ENCODE assay signal across 8 mouse cellular contexts in the genomic region with DNA sequence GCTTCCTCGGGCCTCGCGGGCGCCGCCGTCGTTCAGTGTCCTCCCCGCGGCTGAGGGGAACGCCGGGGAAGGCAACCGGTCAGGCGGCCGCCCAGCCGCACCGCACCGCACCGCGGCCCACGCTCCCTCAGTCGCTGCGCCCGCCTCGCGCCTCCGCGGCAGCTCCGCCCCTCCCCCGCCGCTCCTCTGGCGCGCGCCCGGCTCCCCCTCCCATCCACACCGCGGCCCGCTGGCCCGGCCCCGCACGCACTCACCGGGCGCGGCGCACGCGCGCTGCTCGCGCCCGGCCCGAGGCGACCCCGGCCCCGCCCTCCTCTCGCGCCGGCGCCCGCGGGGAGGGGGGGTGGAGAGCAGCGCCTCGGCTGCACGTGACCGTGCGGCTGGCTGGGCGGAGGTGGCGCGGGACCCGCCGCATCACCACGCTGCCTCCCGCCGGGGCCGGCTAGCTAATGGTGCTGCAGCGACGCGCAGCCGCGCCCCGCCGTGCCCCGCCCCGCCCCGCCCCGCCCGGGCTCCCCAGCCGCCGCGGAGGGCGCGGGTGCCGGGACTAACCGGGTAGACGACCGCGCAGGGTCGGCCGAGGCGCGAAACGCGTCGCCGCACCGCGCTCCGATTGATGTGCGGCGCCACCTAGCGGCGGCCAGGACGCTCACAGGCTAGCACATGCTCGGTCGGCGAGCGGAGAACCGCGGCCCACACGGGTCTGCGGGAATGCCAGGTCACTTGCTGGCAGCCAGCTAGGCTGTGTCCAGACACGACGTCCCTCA. TPM values are rescaled to one million over a fixed set of nuclear protein-coding genes. Genes with fewer than 3 reads are reported as not detected.
DNase-seq lines count a peak whose midpoint lies in the region; ATAC-seq and TF ChIP-seq lines count a peak whose summit lies in the region.

A gene (minus strand): TSS at position 301 of the 767 bp plus-strand sequence.

- H3K4me2 ChIP-seq in lung, embryonic 15.5 days: peak within 1 kb of the TSS; percentile 83

- ATAC-seq in hematopoietic stem cell, adult 5-6 weeks (replicated peaks in 1 of 2; ENCODE audit: insufficient read depth in 1 of 2, low FRiP score in 2 of 2, low TSS enrichment in 1 of 2, low read depth in 1 of 2, poor library complexity in 2 of 2, severe bottlenecking in 2 of 2): peak; percentile 76 to 84
- ATAC-seq in lung, embryonic 15.5 days (ENCODE audit: borderline replicate concordance, extremely low read depth, low FRiP score, low TSS enrichment): peak; percentile 96

- H3K9ac ChIP-seq in lung, embryonic 15.5 days: peak within 1 kb of the TSS; percentile 85

- H3K36me3 ChIP-seq in lung, embryonic 15.5 days: no peaks in the 10 kb centered on the region

- H3K9me3 ChIP-seq in lung, embryonic 15.5 days: no peaks in the 10 kb centered on the region

- no peaks in the 10 kb centered on the region for H3K27me3 ChIP-seq in lung, embryonic 15.5 days

- H3K4me1 ChIP-seq in lung, embryonic 15.5 days: peaks cover 20% of the 10 kb centered on the region
- no peaks in the 10 kb centered on the region for H3K4me1 ChIP-seq in olfactory bulb, adult 2 months (ENCODE audit: control insufficient read depth, insufficient read depth, low read length)

- peak; percentile 49 for TF ChIP-seq POLR2A in olfactory bulb, adult 2 months (IDR thresholded peaks at IDR 0.05; ENCODE audit: insufficient read depth, low read depth, low read length)

- peak within 1 kb of the TSS; percentile 90 for H3K4me3 ChIP-seq in lung, embryonic 15.5 days
- peak within 1 kb of the TSS; percentile 66 for H3K4me3 ChIP-seq in olfactory bulb, adult 2 months (ENCODE audit: insufficient read depth, low read depth, low read length)

- DNase-seq in MN1 (ENCODE audit: low spot score): peak; percentile 97
- peak; percentile 97 for DNase-seq in cerebellum, adult 8-10 months
- peak; percentile 88 for DNase-seq in forelimb bud, embryonic 11.5 days (ENCODE audit: low read depth, low spot score)
- DNase-seq in layer of hippocampus, adult 9-10 months (ENCODE audit: low spot score): peak; percentile 75
- DNase-seq in thymus, adult 18-20 months: peak; percentile 79 to 82

- under 1% methylated on average over 56 of the region's 122 CpGs for WGBS in lung, embryonic 15.5 days
- under 1% methylated on average over 109 of the region's 122 CpGs for WGBS in olfactory bulb, adult 2 months

- H3K27ac ChIP-seq in lung, embryonic 15.5 days: peak within 1 kb of the TSS; percentile 92
- peak within 1 kb of the TSS; percentile 93 for H3K27ac ChIP-seq in olfactory bulb, adult 2 months (ENCODE audit: insufficient read depth, low read depth, low read length)

- peak; percentile 88 for TF ChIP-seq CTCF in olfactory bulb, adult 2 months (IDR thresholded peaks at IDR 0.05; ENCODE audit: insufficient read depth, low read depth, low read length)

RNA-seq across cellular contexts. Expression of the gene that starts here (rescaled TPM):
- total RNA-seq in hematopoietic stem cell, adult 5-6 weeks (2017): 55.2 and 65.0 TPM in 2 replicates
- 19.4 and 24.9 TPM in 2 replicates for polyA plus RNA-seq in lung, embryonic 15.5 days (2015; fragmentation: Nextera tagmentation; extraction: Ambion mirVana)
- not detected in 2 replicates for polyA plus RNA-seq in olfactory bulb, adult 2 months (2012; ENCODE audit: insufficient read depth, insufficient read length, low replicate concordance, missing spikeins)

Comparison
In these comparisons a context has a peak if more than half of its experiments do, and no peak if none do; other contexts are left out.
1. Peak in every context shown above with its lines: DNase-seq, ATAC-seq, H3K4me3 ChIP-seq and H3K27ac ChIP-seq.